Mouse (Mus musculus) v-Abl transformed pro-B cells (cell line): ENCODE measurements around the gene Id1.

ENCODE experiments used
- in situ Hi-C, 2 experiments: fragments of 400-800 bp; cut with MboI; formaldehyde crosslinking; loops; one replicate each; pipeline ENCODE4 v1.15.1; 2025; ENCODE audit not compliant: unreplicated experiment in 2 of 2

Id1 gene

DNA sequence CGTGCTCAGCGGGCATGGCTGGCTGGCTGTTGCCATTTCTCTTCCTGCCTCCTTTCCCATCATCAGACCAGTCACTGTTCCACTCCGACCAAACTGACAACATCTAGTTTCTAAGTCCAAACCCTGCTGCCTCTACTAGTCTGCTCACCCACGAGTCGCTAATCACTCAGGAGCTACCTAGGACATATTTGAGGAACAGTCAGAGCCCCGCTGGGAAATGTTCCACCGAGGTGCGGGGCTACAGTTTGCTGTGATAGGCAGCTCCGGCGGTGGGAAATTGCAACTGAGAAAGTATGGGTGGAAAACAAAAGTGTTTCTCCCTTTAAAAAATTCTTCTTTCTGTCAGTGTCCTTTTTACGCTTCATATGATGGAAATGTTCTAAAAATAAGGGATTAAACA is 18.4 kb upstream of the Id1 start:
- in situ Hi-C loops, result no loop called here

DNA sequence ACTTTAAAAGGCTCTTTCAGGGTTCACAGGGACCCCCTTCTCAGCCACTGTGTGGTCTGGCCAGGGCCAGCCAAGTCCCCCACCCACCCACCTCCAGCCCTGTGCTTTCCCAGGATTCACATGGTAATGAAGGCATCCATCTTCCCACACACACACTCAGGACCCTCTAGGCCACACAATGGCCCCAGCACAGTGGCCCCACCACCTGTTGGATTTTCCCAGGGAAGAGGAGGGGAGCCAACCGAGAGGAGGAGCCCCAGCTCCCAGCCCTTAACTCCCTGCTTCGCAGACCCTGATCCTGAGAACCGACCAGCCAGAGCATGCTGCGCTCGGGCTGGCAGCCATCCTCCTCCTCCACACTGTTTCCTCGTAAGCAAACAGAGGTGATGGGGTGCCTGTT is 18.0 kb upstream of the Id1 start:
- in situ Hi-C loops, result no loop called here

DNA sequence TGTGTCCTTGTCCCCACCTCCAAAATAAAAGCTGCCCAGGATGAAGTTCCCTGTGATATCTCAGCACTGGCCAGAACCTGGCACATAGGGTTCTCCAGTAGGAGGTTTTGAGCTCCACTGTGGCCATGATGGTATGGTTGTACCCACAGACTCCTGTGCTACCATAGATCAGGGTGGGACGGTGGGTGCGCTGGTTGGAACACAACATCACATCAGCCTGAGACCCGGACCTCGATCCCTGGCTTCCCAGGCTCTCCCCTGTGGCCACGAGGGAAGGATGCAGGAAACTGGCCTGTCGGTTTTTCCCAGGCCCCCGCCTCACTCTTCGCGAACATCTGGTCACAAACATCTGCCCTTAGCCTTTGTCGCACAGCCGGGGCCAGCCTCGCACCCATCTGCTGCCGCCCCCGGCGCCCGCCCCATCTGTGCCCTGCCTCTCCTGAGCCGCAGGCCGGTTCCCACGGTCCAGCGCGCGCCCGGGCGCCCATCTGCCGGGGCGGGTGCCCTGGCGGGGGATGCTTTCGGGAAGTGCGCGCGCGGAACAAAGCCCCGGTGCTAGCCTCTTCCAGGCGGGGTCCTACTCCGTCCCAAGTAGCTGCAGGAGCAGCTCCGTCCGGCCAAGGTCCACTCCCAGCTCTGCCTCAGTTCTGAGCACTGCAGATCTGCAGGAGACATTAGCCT is 12.3 kb upstream of the Id1 start:
- in situ Hi-C loops, result no loop called here

DNA sequence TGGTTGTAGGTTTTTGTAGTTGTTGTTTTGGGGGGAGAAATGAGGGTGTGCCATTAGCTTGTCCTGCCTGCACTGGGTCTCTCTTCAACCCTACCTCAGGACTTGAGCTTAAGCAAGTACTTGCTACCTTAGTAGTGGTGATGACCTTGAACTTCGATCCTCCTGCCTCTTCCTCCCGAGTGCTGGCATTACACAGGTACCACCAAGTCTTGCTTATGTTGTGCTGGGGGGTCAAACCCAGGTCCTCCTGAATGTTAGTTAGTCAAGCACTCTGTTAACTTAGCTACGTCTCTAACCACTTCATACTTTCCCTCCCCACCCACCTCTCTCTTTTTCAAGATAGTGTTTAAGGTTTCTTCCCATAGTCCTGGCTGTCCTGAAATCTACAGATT is 11.7 kb upstream of the Id1 start:
- in situ Hi-C loops, result no loop called here

DNA sequence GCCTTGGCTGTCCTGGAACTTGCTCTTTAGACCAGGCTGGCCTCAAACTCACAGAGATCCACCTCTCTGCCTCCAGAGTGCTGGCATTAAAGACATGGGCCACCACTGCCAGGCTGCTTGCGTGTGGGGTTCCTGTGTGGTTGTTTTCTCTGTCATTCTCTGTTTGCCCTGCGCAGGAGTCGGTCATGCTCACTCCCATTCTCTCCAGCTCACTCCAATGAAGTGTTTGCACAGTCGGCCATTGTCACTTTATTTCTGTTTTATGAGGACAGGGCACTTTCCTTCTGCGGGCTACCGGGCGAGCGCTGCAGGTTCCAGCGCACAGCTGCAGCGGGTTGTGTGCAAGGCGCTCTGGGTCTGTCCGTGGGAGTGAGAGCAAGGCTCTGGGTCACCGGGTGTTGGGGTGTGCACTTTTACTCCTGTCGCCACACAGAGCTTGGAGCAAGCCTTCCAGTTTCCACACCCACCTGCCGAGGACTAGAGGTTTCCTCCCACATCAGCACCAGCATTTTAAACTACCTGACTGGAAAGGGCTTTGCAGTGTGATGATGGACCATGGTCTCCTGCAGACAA is 10.8 kb upstream of the Id1 start:
- in situ Hi-C loops, result no loop called here

DNA sequence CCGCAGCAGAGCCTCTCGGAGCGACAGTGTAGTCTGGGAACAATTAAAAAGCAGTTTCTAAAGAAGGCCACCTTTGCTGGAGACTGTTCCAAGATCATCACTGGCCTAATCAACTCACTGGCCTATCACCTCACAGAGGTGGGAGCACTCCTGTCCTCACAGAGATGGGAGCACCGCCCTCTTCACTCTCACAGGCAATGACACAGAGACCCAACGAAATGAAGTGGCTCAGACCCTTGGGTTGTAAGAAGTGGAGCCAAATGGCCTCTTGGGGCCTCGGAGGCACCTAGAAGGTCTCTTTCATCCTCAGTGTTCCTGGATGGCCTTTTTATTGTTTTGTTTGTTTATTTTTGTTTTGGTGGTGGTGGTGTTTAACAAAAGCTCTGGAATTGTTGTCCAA is 9.8 kb upstream of the Id1 start:
- in situ Hi-C loops, result no loop called here

DNA sequence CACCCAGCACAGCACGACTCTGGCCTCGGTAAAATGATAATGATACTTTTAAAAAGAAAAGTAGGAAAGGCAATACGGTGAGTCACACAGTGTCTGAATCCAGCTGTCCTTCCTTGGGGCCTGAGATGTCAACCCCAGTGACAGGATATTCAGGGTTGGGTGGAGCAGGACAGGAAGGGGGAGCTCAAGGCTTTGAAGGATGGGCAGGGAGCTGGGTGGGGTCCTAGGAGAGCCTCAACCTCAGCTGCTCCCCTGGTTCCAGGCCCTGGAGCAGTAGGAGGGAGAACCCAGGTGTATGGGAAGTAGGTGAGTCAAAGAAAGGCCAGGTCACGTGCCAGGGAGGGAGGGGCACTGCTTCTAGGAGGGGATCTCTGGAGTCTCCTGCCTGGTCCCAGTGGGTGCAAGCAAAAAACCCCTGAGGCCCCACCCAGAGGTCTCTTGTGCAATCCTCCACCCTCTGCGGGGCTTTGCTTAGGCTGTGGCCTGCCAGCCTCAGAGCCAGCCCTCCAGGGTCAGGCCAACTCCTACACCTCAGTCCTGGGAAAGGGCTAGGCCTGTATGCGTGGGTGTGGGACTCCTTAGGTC is 9.2 kb upstream of the Id1 start:
- in situ Hi-C loops, result no loop called here

DNA sequence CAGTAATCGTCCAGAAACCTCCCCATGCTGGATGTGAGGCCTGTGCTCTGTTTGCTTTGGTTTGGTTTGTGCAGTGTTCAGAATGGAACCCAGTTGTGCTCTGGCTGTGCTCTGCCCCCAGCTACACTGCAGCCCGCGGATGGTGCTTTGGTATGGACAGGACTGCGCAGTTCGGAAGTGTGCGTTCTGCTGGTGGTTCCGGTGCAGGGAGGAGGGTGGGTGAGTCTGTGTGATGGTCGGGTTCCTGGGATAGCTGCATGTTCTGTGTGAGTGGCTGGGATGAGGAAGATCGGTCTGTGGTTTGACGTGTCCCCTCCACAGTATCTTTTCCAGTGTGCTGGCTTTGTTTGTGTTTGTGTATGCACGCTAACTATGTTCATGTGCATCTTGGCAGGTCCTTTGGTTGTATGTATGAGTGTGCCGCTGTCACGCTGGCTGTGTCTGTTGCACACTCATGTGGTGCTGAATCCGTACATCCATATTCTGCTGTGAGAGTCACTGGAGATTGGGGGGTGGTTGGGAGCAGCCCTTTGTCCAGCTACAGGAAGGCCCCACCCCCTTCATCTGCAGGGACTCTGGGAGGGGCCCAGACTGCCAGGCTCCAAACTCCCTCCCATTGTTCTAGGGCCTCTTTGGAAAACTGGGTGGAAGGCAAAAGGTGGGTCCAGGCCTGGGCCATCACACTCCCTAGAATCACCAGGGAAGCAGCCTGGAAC is 8.1 kb upstream of the Id1 start:
- in situ Hi-C loops, result no loop called here

DNA sequence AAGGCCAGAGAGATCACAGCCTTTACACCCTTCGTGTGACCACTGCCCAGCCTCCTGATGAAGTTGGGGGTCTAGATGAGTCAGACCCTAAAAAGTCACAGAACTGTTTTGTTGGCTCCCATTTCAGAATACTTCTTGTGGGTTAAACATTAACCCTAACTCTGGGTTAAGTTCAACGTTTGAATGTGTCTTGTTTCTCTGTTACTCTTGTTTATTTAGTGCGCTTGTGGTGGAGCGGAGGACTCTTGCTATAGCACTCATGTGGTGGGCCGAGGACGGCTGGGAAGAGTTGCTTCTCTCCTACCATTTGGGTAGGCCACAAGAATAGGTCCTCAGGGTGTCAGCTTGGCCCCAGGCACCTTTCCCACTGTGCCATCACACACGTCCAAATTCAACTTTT is 7.5 kb upstream of the Id1 start:
- in situ Hi-C loops, result no loop called here

DNA sequence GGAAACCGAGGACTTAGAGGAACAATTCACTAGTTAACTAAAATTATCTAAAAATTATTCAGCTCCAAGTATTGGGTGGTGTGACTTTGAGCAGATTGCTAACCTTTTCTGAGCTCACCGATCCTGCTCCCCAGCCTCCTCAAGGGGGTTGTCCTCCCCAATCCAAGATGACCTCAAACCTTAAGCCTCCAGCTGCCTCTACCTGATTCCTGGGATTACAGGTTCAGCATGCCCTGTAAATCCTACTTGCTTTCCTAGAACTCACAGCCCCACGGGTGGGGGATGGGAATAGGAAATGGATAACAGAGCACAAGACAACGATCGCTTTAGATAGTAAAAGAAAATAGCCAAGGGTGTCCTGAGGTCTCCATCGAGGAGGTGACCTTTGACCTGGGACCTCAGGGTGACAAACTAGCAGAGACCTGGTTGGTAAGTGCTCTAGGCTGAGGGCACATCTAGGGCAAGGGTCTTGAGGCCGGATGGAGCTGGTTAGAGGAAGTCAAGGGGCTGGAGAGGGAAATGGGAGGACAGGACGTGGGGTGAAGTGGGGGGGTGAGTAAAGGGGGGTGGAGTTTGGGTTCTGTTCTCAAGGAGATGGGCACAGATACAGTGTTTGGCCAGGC is 6.9 kb upstream of the Id1 start:
- in situ Hi-C loops, result no loop called here

DNA sequence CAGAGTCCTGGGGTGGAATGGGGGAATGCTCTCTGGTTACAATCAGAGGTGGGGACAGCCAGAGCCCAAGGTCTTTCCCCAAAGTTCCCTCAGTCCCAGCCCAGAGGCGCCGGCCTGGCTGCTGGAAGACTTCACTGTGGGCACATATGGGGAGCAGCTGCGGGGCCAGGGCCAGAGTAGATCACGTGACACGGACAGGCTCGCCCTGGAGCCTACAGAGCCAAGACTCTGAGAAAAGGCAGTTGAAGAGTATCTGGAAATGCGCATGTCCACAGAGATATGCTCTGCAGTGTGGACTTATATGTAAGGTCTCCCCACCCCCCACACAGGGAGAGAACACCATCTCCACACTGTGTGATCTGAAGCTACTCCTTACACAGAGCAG is 6.4 kb upstream of the Id1 start:
- in situ Hi-C loops, result no loop called here

DNA sequence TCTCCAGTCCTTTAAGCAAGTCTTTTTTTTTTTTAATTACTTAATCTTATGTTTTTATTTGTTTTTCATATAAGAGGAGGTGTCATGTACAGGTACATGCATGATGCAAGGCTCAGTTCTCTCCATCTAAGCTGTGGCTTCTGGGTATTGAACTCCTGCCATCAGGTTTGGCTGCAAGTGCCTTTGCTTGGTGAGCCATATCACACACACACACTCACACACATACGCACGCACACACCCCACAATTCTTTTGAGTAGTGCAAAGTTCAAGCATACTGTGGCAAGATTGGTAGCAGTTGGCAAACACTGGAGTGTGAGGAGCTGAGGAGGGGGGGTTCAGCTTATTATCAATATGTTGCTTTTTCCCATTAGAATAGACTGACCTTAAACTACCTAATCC is 2.9 kb upstream of the Id1 start:
- in situ Hi-C loops, result no loop called here

DNA sequence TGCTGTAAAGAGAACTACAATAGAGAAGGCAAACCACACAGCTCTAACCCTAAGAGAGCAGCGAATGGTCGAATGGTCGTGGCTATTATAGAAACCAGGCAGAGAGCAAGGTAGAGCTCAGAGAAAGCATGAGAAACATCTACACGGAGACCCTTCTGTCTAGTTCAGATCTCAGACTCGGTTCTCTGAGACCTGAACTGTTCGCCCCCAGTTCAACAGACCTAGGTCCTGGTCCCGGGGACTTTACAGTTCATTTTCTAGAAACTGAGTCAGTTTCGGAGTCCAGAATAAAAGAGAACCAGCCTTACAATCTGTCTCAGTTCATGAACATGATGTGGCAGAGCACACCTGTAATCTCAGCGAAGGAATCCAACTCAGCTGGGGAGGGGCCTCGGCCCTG is 1.6 kb upstream of the Id1 start:
- in situ Hi-C loops, result no loop called here

DNA sequence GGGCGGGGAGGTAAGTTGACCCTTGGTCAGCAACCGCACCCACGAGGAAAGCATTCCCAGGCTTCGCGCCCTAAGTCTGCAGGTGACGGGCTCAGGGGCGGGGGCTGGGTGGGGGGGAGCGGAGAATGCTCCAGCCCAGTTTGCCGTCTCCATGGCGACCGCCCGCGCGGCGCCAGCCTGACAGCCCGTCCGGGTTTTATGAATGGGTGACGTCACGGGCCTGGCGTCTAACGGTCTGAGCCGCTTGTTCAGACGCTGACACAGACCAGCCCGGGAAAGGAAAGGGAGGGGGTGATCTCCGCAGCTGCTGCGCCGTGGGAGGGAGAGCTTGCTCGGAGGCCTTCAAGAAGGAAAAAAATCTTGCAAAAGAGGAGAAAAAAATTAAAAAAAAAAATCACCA is 1.1 kb upstream of the Id1 start:
- in situ Hi-C loops, result loop anchor here in 1 of 2 experiments (5.0 kb wide), 1 partner anchor 33 kb away; no protein-coding TSS in a partner anchor

DNA sequence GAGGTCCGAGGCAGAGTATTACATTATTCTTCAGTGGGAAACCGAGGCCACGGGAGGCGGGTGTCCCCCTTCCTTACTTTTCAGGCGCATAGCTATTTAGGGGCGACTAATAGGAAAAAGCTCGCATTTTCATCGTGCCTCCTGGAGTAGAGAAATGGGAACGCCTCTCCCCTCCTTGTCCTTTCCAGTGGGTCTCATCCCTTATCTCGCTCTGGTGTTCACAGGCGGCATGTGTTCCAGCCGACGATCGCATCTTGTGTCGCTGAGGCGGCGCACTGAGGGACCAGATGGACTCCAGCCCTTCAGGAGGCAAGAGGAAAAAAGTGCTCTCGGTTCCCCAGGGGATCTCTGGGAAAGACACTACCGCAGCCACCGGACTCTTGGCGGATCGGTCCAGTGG is 697 bp downstream of the Id1 start:
- in situ Hi-C loops, result loop anchor here in 1 of 2 experiments (5.0 kb wide), 1 partner anchor 34 kb away; no protein-coding TSS in a partner anchor

DNA sequence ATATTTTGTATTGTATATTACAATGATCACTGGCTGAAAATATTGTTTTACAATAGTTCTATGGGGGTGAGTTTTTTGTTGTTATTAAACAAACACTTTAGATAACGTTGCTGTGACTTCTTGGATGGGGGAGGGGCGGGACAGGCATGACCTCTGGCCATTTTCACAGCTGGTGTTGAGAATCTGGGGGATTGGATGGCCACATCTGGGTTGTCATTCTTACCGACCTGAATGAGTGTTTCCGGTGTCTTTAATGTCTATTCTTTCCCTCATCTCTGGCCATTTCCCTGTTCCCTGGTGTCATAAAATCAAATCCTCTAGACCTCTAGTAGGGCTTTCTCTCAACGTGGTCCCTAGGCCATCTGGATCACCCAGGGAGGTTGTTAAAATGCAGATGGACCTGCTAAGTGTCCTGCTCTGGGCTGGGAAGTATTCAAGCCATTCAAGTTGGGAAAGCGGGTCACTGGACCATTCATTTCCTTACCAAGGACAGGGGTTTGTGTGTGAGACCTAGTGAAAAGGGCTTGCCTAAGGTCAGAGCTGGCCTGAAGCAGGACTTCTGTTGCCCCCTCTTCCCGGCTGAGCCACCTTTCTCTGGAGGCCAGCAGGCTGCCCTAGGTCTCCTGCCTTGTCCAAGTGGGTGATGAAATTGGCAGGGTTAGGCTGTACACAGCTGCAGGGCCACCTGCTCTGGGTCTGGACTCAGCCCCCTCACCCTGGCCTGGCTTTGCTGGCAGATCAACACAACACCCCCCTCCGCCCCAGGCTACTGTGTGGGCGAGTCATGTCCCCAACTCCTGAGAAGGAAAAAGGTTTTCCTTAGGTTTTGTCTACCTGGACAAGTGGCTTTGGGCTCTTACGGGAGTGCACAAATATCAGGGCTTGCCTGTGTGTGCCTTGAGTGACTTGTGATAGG is 1.5 kb downstream of the Id1 start:
- in situ Hi-C loops, result loop anchor here in 1 of 2 experiments (5.0 kb wide), 1 partner anchor 35 kb away; no protein-coding TSS in a partner anchor

DNA sequence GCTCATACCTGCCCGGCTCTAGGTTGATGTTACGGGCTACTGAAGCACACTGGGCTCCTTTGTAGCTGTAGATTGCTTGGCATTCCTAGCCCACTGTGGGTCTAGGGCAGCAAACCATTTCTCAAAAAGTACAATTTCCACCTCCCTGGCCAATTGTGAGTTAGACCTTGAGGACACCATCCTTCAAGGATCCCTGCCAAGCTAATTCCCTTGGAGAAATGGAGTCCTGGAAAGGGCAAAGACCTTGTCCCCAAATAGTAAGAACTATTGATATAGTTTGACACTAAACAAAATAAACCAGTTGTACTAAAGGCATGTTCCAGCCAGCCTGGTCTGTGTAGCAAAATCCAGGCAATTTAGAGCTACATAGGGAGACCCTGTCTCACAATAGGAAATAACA is 2.3 kb downstream of the Id1 start:
- in situ Hi-C loops, result loop anchor here in 1 of 2 experiments (5.0 kb wide), 1 partner anchor 36 kb away; no protein-coding TSS in a partner anchor

DNA sequence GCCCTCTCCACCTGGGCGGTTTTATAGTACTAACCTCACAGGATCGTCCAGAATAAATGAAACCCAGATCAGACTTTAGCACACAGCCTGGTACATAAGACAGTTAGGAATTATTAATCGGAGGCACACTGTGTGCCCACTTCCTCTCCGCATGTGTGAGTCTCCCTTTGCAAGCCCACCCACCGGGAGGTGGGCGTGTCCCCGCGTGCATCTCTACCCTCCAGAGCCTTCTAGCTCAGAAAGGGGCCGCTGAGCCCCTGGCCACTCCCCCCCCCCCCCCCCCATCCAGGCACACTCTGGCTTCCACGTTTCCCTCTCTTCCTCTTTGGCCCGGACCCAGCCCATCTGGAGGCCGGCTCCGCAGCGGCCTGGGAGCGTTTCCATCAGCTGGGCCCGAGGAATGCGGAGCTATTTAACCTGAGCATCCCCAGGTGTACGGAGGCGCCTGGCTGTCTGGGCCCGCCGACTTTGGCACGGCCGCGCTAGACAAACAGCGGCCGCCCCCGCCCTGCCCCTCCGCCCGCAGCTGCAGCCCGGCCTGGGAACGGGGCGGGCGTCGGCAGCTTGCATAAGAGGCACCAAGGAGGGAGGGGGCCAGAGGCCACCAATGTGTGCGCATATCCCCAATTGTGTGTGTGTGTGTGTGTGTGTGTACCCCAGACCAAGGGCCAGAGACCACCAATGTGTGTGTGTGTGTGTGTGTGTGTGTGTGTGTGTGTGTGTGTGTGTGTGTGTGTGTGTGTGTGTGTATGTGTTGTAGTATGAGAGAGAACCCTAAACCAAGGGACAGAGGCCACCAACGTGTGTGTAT is 3.2 kb downstream of the Id1 start:
- in situ Hi-C loops, result loop anchor here in 1 of 2 experiments (5.0 kb wide), 1 partner anchor 37 kb away; no protein-coding TSS in a partner anchor

DNA sequence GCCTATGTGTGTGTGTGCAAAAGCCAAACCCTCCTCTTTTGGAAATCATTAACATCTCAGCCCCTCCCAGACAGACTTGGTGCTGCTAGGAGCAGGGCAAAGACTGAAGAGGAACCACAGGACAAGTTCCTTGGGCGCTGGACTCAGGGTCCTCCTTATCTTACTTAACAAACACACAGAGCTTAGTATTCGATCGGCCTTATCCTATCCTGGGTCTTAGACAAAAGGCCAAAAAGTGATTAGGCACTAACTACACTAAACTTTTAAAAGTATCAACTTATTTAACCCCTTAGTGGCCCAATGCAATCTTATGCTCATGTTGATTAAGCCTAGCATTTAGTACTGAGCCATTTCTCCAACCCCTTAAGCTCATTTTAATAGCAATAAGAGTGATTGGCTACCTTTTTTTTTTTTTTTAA is 3.8 kb downstream of the Id1 start:
- in situ Hi-C loops, result loop anchor here in 1 of 2 experiments (5.0 kb wide), 1 partner anchor 38 kb away; no protein-coding TSS in a partner anchor
